Mouse (Mus musculus) E14TG2a.4 (cell line): ENCODE results near the gene Hoxa5.

ENCODE experiments used
- CTCF ChIP-seq: conservative IDR thresholded peaks from 2 replicates; pipeline ENCODE4 v1.5.1; 2014; ENCODE audit warnings: low read length
- POU5F1 ChIP-seq: IDR thresholded peaks from 2 replicates; pipeline ENCODE4 v1.6.1; 2014; ENCODE audit warnings: low read length, borderline replicate concordance

DNA sequence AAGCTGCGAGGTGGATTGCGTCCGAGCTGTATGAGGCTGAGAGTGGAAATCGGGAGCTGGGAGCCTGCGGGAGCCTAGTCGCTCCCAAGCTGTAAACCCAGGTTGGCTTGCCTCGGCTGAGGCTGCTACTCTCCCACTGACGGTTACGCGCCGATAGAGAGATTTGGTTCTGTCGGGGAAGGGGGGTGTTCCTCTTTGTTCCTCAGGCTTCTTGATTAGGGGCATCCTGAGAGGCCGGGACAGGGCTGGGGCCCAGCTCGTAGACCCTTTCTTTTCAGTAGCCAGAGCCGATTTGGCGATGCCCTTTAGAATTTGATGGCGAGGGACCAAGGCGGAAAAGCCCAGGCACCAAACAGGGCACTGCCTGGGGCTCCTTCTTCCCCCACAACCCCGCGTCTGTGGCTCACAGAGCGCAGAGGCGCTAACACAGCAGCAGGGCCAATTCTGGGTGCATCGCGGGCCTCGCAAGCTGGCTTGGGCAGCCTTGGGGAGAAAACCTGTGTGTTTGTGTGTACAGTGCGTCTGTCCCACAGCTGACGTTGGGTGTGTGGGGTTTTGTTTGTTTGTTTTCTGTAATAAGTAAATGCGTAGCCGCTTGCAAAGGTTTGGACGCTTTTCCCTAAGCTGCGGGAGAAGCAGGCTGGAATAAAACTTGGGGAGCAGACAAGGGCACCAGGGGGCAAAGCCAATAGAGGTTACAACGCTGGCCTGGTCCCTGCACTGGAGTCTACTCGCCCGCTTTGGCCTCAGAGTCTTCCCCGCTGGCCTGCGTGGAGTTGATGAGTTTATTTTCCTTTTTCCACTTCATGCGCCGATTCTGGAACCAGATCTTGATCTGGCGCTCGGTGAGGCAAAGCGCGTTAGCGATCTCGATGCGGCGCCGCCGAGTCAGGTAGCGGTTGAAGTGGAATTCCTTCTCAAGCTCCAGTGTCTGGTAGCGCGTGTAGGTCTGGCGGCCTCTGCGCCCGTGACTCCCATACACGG is 1.5 kb upstream of the Hoxa5 start:
- TF ChIP-seq CTCF (no peak), POU5F1 (no peak)
